Mouse (Mus musculus) frontal cortex, adult 2 months (tissue): ENCODE results near the gene Trappc4. TPM values are rescaled to one million over a fixed set of nuclear protein-coding genes. Genes with fewer than 3 reads are reported as not detected.
"Not testable (repeated sequence)": the region's sequence is repeated elsewhere in the genome, so short reads cannot be mapped to it uniquely, and the experiment has no call there.

Experiments
- DNase-seq, 2 experiments: peaks; one replicate each; pipeline ENCODE4 v3.0.0; 2022; ENCODE audit warnings: low spot score in 1 of 2; ENCODE audit errors: extremely low spot score in 1 of 2
- polyA plus RNA-seq: library from polyadenylated mRNA; depleted of rRNA; stranded (reverse); fragments of >200 nt; gene quantifications from 2 replicates; pipeline ENCODE4 v1.2.3, GENCODE M21; 2012

The Trappc4 gene
- polyA plus RNA-seq, 1 experiment, result 86.9 TPM

DNA sequence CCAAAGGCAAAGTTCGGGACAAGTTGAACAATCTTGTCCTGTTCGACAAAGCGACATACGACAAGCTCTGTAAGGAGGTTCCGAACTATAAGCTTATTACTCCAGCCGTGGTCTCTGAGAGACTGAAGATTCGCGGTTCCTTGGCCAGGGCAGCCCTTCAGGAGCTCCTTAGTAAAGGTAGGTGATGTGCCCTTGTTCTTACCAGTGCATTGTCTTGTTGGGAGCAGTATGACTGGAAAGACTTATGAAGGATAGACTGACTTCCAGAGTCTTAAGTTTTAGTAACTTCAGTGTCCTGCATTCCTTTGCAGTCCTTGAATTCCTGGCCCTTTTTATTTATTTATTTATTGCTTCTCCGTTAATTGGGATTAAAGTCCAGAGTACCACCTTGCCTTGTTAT lies 1.3 kb upstream of the Trappc4 start:
- not testable (repeated sequence) for DNase-seq

DNA sequence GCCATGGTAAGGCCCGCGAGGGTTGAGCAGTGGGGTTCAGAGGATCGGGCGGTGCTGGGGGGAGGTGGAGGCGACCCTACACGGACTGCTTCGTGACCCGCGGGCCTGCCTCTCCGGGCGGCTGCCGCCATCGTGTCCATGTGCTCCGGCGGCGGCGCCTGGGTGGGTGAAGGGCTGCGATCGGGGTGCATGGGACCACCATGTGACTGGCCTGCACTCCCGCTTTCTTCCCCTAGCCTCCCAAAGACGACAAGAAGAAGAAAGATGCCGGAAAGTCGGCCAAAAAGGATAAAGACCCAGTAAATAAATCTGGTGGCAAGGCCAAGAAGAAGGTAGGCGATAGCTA lies 325 bp upstream of the Trappc4 start:
- no peak for DNase-seq

DNA sequence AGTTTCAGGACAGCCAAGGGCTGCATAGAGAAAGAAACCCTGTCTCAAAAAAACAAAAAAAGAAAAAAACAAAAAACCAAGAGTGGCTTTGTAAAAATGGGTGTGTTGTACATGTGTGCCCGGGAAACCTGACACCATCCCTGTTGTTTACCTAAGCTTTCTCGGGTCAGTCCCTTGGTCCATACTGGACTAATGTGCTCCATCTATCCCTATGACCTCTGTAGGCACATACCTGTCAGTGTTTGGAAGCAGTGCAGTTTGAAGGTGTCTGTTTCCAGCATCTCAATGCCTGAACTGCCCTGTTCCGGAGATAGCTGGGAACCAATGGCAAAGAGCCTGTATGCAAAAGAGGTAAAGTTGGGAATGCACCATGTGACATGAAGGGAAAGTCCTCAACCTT lies 2.4 kb downstream of the Trappc4 start:
- no peak for DNase-seq

DNA sequence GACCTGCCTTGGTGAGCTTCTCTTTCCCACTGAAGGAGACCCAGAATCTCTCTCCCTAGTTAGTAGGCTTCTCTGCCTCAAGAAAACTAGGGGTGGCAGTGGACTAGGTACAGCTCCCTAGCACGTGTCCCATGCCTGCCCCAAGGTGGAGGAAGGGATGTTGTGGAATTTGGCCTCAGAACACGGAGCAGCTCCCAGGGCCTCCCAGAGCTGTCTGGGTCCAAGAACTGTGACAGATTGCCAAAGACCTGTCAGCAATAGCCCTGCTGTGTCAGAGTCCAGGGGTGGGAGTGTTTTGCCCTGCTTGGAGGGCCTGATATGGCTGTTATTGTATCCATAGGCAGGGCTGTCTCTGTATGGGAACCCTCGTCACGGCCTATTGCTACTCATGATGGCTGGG lies 6.3 kb downstream of the Trappc4 start:
- no peak for DNase-seq

DNA sequence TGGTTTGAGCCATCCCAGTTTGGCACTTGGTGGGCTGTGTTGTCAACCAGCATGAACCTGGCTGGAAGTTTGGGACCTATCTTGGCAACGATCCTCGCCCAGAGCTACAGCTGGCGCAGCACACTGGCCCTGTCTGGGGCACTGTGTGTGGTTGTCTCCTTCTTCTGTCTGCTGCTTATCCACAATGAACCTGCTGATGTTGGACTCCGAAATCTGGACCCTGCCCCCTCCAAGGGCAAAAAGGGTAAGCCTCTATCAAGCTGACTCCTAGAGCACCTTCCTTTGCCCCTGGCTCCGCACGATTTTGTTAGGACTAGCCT lies 7.6 kb downstream of the Trappc4 start:
- no peak for DNase-seq

DNA sequence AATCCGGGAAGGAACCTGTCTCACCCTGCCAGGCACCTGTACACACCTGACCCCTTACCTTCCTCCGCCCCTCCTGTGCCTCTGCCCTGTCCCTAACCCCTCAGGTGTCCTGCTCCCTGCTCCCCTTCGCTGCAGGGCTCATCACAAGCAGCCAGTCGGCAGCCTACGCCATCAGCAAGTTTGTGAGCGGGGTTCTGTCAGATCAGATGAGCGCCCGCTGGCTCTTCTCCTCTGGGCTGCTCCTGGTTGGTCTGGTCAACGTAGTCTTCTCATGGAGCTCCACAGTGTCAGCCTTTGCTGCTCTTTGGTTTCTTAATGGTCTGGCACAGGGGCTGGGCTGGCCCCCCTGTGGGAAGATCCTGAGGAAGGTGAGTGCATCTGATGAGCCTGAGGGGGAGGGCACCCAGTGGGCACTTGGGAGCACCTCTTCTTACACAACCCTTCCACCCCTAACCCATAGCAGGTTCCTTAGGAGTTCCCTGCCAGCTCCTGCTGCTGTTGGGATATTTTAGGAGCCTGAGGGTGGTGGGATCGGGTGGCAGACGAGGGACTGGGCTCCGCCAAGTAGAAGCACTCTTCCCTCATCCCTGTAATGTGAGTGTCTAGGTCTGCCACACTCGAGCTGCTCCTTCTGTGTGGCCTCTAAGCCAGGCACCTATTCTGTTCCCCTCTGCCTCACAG lies 8.1 kb downstream of the Trappc4 start:
- no peak for DNase-seq

DNA sequence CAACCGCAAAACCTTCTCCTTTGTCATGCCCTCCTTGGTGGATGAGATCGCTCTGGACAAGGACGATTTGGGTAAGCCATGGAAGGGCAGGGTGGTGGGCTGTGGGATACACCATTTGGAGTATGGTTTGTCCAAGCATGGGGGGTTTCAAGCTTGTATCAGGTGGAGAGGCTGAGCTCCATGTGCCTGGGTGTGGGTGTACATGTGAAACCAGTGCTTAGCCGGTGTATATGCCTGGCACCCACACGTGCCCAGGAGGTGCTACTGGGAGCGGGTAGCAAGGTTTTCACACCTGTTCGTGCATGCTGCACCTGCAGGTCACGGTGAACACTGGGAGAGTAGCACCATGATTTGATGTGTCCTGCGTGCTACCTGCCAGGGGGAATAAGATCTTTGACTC lies 8.8 kb downstream of the Trappc4 start:
- no peak for DNase-seq

DNA sequence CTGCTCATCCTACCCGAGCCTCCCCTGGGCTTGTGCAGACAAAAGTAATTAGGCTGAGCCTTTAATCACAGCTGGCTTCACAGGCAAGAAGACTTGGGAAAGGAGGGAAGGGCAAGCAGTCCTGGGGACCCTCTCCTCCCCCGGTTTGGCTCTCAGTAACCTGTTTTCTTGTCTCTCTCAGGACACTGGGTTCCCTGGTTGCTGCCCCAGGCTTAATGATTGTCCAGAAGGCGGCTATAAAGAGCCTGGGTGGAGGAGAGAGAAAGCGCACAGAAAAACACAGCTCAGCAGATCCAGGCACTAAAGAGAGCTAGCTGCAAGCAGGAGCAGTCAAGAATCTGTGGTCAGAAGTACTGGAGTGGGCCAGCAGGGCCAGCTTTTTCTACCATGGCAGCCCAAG lies 9.3 kb downstream of the Trappc4 start:
- no peak for DNase-seq

DNA sequence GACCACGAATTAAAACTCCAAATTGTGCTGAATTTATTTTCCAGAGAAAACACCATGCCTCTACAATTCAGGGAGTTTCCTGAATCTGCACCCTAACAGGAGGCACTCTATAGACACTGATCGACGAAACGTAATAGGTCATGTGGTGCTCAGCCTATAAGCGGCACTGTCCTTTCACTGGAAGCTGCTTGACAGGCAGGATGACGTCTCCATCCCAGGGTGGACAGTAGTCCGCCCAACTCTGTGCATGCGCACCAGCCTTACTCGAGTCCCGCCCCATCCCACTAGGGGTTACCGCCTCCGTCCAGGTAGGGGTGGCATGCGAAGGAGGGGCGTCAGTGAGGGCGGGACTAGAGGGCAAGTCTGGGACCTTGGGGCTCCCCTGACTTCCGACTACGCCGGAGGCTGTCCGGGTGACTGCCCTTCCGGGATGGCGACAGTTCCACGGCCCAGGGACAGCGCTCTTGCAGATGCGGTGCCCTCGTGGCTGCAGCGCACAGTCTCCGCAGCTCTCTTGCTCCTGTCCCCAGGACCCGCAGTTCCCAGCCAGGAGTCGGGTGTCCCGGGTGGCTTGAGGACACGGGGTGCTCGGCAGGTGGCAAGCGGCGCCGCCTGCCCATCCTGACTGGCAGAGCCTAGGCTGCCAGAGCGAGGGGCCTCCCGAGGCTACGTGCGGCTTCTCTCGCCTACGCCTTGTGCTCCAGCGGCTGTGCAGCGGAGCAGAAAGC lies 10.6 kb downstream of the Trappc4 start, which contains the start of gene Slc37a4:
Gene Slc37a4, plus strand, starts transcription at position 169 of the 728 bp plus-strand sequence.
- DNase-seq, result peak; percentile 93 to 95

DNA sequence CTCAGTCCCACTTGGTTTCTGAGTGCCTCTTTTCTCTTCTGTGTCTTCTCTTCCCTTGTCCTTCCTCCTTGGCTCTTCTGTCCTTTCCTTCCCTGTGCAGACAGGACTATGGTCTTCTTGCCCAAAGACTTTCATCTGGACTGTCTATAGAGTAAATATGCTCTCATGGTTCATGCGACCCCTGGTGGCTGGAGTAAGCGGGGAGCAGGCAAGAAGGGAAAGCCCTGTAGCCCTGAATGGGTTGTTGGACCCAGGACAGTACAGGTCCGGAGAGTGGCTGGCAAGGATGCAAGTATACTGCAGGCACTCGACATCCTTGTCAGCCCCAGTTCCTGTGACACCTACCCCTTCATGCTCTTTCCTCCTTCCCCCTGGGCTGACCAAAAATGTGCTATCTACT lies 15.9 kb downstream of the Trappc4 start:
- peak in 1 of 2 experiments; percentile 80 for DNase-seq

DNA sequence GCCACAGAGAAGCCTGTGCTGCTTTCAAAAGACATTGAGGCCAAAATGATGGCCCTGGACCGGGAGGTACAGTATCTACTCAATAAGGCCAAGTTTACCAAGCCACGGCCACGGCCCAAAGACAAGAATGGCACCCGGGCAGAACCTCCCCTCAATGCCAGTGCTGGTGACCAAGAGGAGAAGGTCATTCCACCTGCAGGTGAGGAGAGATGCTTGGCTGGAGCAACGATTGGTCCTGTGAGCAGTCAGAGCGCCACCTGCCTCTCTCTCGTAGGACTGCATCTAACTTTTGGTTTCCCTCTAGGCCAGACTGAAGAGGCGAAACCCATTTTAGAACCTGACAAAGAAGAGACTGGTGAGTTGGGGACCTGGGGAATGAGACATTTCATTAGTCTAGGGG lies 18.1 kb downstream of the Trappc4 start:
- DNase-seq, result peak in 1 of 2 experiments; percentile 66

DNA sequence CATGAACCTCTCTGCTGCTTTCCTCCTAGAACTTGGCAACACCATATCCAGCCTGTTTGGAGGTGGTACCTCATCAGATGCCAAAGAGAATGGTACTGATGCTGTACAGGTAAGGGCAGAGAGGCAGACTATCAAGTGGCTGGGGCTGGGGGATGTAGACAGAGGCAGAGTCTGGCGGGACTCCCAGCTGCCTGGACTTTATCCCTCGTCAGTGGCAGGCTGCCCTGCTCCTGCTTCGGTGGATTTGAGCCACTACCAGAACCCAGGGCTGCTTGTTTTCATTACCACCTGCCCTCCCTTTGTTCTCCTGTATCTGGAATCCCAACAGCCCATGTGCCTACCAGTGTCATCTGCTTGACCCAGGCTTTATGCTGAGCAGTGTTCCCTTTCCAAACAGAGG lies 20.2 kb downstream of the Trappc4 start:
- DNase-seq, result no peak

DNA sequence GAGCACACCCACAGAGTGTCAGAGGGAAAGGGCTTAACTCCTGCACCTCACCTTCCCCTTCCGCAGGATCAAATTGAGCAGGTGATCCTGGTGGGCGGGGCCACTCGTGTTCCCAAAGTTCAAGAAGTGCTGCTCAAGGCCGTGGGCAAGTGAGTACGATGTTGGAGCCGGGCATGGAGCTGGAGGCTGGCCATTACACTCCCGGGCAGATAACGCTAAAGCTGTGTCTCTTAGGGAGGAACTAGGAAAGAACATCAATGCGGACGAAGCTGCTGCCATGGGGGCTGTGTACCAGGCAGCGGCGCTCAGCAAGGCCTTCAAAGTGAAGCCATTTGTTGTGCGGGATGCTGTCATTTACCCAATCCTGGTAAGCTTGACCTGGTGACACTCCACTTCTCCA lies 22.8 kb downstream of the Trappc4 start:
- DNase-seq, result no peak

DNA sequence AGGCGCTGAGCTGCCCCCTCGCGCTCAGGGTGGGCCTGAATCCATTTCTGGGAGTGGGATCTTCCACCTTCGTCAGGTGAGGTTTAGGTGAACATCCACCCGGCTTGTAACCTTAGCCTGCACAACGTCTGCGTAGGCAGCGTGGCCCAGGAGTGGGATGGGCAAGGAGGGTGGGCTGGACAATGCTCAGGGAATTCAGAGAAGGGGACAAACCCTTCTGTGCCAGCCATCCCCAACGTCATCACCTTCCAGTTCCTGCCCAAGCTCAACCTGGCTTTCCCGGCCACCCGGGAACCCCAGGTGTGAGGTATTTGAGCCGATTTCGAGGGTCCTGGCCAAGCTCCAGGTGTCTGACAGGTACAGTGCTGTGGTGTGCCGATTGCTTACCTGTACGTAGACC lies 27.5 kb downstream of the Trappc4 start:
- DNase-seq, result no peak

DNA sequence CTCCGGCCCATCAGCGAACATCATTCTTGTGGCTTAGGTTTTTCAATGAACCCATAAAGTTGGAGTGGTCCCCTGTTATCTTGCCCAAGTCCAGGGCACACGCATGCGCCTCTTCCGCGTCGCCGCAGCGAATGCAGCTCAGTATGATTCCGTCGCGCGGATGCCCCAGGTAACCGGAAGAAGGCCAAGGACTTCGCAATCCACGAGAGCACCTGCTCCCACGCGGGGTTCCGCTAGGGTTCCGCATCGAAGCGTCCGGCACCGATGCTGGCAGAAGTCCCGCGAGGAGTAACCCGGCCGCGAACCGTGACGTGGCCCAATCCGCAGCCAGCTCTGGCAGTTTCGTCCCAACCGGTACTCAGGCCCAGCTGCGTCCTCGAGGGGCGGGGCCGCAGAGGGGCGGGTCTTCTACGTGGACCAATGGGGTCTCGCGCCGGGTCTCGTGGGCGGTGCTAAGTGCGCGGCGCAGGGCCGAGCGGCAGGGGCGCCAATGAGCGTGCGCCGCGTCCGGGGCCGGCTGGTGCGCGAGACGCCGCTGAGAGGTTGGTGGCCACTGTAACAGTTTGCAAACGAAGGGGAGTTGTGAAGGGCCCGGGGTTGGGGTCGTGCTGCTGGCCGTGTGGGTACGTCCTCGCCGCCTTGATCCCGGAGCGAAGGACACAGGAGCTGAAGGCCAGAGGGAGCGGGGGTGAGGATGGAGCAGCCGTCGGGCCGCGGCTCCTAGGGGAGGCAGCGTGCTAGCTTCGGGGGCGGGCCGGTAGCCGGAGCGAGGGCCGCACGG lies 28.2 kb downstream of the Trappc4 start, which contains the start of gene Hyou1:
Gene Hyou1, plus strand, starts transcription at position 437 of the 781 bp plus-strand sequence.
- peak; percentile 97 to 99 for DNase-seq

DNA sequence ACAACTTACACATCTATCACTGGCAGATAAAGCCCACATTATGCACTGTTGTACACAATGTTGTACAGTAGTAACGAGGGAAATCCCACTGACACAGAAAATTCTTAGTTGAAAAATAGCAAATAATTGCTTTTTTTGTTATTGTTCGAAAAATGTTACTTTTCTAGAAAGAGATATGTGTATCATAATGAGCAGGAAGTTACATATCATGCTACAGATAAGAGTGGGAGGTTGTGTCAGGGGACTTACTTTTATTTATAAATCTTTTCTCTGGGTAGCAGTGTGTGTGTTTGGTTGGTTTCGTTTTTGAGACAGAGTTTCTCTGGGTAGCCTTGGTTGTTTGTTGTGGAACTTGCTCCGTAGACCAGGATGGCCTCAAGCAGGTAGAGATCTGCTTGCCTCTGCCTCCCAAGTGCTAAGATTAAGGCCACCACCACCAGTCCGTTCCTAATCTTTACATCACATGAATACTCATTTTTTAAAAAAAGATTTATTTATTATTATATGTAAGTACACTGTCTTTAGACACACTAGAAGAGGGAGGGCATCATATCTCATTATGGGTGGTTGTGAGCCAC lies 29.2 kb downstream of the Trappc4 start:
- DNase-seq, result no peak

DNA sequence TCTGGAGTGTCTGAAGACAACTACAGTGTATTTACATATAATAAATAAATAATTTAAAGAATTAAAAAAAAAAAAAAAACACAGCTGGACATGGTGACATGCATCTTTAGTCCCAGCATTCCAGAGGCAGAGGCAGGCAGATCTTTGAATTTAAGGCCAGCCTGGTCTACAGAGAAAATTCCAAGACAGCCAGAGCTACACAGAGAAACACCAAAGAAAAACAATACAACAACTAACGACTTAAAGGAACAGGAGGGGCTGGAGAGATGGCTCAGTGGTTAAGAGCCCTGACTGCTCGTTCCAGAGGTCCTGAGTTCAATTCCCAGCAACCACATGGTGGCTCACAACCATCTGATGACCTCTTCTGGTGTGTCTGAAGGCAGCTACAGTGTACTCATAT lies 30.1 kb downstream of the Trappc4 start:
- not testable (repeated sequence) for DNase-seq

DNA sequence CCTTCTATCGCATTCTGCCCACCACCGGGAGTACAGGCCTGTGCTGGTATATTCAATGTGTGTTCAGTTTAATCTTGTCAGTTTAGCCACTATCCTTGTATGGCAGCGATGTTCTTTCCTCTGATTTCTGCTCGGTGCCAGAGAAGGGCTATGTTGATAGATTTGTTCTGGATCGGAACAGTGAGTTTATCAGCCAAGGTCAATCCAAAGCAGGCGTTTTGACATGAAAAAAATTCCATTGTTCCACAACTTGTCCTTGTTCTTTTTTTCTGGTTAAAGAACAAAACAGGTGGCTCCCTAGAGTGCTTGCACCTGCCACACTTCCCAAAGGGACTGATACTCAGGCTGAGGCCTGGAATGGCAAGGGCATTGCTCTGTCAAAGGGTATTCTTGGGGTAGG lies 31.3 kb downstream of the Trappc4 start:
- DNase-seq, result no peak

DNA sequence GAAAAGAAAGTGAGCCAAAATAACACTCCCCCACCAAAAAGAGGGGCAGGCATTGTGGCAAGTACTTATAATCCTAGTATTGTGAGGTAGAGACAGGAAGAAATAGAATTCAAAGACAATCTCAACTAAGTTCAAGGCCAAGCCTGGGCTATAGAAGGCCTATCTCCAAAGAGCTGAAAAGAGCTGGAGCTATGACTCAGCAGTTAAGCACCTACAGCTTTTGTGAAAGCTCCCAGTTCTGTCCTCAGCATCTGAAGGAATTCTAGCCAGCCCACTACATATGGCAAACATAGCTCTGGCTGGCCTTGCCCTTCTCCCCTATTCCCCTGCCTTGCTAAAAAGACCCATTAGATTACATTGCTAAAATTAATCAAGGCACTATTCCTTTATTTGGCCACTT lies 34.0 kb downstream of the Trappc4 start:
- DNase-seq, result no peak

DNA sequence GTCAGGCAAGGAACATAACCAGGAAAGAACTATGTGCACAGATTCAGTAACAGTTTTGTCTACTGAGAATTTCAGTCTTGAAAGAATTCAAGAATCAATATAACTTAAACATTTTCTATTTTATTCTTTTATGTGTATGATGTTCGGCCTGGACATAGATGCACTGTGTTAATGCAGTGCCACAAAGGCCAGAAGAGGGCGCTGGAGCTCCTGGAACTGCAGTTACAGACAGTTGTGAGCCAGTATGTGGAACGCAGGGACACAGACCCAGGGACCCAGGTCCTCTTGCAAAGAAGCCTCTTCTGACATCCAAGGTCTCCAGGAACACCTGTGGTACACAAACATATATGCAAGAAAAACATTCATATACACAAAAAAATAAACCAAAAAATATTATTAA lies 42.9 kb downstream of the Trappc4 start:
- DNase-seq, result peak in 1 of 2 experiments; percentile 35

DNA sequence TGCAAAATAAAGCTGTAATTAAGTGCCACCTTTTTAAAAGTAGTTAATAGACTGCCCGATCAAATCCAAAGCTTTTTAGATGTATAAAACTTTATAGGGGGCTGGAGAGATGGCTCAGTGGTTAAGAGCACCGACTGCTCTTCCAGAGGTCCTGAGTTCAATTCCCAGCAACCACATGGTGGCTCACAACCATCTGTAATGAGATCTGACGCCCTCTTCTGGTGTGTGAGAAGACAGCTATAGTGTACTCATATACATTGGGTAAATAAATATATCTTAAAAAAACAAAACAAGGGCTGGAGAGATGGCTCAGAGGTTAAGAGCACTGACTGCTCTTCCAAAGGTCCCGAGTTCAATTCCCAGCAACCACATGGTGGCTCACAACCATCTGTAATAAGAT lies 45.5 kb downstream of the Trappc4 start:
- DNase-seq, result not testable (repeated sequence)
